Mouse (Mus musculus): ENCODE results near the gene Flt3l.
A peak's percentile ranks its signal among the peaks of the same experiment; 100 is the strongest.
"Not testable (repeated sequence)": the region's sequence is repeated elsewhere in the genome, so short reads cannot be mapped to it uniquely, and the experiment has no call there.

Gene Flt3l

GRCm38 (mm10) chr7:45162996-45163615 is 26.9 kb upstream of the Flt3l start:
- DNase-seq, result no peak

DNA sequence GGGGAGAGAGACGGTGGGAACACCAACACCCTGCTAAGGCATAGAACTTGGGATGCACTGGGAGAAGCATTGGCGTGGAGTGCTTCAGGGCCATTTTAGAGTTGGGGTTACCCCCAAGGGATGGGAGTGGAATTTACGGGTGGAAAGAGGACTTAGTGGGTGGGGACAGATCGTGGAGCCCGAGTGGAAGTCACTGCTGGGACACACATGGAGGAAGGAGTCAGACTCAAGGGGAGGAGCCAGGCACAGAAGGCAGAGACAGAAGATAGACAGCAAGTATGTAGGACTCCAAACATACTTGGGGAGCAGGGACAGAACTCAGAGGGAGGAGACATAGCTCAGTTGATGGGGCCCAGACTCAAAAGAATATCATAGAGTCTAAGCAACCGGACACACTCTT is 26.3 kb upstream of the Flt3l start:
- DNase-seq, result no peak

DNA sequence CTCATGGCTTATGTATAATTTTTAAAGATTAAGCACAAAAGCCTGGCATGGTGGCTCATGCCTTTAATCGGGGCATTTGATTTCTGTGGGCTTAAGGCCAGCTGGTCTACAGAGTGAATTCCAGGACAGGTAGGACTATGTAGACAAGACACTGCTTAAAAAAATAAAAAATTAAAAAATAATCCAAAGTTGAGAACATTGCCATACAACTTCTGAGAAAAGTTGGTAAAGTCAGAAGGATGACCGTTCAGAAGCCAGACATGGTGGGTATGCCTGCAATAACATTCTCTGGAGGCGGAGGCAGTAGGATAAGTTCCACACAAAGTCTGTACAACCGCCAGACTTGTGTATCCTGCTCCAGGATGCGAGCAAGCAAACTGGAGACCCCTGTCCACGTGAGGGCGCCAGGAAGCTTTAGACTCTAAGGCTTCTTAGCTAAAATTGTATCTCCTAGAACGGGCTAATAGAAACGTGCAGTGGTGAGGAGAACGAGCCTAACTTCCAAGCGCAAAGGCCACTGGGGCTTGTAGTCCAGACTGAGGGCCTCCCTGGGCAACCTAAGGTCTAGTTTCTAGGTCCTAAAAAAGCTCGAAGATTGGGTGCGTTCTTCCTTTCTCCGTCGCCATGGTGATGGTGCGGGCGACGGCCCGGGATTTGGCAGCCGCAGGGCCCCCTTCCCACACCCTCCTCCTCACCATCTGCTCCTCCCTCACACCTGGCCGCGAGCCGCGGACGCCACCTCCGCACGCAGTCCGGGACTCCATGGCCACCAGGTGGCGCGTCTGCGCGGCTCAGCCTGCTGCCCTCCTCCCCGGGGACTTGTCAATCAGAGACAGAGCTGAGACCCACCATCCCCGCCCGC is 25.6 kb upstream of the Flt3l start:
- DNase-seq, result peak; percentile 98

GRCm38 (mm10) chr7:45160866-45161265 is 24.6 kb upstream of the Flt3l start:
- DNase-seq, result no peak

DNA sequence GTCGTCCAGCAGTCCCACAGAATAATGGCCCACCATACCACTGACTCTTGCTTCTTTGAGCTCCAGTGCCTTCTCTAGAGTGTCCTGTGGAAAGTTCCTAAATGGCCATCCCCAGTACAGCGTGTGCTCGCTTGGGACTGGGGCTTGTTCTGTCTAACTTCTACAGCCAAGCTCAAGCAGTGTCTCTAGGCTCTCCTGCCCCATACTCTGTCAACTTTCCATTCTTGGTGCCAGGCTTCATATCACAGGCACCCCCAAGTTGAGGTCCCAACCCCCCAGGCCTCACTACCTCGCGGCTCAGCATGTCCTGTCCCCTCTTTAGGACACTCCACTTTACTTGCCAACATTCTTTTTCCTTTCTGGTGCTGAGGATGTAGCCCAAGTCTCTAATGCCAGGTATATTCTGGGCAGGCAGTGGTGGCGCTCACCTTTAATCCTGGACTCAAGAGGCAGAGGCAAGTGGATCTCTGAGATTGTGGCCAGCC is 24.1 kb upstream of the Flt3l start:
- DNase-seq, result no peak

DNA sequence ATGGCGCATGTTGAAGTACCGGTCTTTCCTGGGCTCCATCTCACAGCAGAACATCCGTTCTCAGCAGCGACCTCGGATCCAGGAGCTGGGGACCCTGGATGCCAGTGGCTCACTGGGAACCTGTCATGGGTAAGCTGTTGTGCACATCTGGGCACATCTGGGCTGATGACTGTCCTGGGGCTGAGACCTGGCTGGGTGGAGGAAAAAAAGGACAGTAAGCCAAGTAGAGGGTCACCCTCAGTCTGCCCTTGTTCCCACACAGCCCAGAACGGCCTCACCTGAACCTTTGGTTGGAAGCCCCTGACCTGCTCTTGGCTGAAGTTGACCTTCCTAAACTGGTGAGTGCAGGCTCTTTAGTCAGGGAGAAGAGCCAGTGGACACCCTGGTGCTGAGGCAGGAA is 22.8 kb upstream of the Flt3l start:
- no peak for DNase-seq

DNA sequence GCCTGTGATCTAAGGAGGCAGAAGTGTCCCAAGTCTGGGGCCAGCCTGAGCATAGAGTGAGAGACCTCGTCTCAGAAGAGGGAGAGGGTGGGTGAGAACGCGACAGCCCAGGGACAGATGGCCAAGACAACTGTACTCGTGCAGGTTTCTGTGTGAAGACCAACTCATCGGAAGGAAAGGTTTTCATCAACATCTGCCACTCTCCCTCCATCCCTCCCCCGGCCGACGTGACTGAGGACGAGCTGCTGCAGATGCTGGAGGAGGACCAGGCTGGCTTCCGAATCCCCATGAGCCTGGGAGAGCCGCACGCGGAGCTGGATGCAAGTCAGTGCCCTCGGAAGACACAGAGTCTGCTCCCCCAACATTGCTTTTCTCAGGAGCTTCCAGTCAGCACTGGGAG is 21.2 kb upstream of the Flt3l start:
- DNase-seq, result no peak

GRCm38 (mm10) chr7:45156206-45156605 is 20.0 kb upstream of the Flt3l start:
- no peak for DNase-seq

DNA sequence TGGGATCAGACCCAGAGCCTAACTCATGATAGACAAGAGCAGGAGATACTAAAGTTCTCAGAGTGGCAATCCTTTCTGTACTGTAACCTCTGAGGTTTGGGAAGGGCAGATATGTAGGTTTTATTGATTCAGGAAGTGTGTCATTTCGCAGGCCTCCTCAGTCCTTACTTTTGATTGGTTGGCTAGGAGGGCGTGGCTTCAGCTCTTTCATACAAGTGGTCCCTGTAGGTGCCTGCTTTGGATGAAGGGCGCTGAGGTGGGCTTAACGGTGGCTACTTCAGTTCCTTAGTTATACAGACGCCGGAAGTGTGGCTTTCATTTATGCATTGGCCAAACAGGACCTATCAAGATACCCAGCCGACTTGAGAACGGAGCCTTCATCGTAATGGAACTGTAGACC is 19.4 kb upstream of the Flt3l start:
- DNase-seq, result no peak

DNA sequence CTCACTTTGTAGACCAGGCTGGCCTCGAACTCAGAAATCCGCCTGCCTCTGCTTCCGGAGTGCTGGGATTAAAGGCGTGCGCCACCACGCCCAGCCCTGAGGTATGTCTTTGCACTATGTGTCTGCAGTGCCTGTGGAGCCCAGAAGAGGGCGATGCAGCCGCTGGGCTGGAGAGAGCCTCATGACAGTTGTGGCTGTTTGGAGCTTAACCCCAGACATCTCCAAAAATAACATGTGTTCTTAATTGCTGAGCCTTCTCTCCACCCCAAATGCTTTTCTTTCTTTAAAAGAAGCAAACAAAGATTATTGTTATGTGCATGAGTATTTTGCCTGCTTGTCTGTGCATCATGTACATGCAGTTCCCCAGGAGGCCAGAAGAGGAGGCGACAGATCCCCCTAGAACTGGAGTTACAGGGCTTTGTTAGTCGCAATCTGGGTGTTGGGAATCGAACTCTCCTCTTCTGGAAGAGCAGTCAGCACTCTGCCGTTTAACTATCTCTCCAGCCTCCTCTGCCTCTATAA is 18.8 kb upstream of the Flt3l start:
- DNase-seq, result no peak

- DNase-seq, result peak; percentile 98
These were observed 18.1 kb upstream of the Flt3l start, which contains the start of the genes Pih1d1 and Aldh16a1 for GRCm38 (mm10) chr7:45154096-45154992. TSS of gene Pih1d1 (plus strand) at chr7:45154303. TSS of gene Aldh16a1 (minus strand) at chr7:45154584.

- no peak for DNase-seq
These were observed 17.4 kb upstream of the Flt3l start for GRCm38 (mm10) chr7:45153586-45153985.

DNA sequence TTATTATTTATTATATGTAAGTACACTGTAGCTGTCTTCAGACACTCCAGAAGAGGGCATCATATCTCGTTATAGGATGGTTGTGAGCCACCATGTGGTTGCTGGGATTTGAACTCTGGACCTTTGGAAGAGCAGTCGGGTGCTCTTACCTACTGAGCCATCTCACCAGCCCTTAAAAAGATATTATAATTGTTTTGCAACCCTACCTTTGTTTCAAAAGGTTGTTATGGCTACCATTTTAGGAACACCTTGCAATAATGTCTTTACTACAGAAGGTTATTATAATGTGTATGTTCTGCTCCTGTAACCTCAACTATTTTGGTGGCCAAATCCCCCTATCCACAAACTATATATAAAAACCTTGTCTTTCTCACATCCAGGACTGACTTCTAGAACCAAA is 16.8 kb upstream of the Flt3l start:
- not testable (repeated sequence) for DNase-seq

DNA sequence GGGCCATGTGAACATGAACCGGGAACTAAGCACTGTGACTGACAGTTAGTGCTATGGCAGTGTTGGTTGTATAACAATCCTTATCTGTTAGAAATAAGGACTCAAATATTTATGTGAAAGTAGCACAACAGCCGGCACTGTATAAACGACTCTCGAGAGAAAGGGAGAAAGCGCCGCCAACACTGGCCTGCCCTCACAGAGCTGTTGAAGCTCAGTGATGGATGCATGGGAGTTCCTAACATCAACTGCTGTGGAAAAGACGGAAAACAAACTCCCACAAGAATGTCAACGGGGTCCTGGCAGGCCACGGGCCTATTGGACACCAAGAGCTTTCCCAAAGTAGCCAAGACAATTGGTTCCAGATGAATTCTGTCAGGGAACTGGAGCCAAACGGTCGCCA is 15.1 kb upstream of the Flt3l start:
- DNase-seq, result no peak

DNA sequence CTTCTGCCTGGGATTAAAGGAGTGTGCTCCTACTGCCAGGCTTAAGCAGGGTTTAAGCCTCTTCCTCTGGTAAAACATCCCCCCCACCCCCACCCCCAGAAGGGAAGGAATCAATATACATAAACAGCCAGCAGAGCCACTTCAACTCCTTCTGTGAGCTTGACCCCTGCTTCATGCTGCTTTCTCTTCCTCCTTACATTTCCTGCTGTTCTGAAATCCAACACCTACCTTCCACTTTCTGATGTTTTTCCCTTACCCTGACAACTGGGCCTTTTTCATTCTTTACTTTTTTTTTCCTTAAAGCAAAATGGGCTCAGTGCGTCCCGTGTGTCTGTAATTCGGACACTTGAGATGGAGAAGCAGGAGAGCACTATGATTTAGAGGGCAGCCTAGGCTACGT is 14.1 kb upstream of the Flt3l start:
- no peak for DNase-seq

DNA sequence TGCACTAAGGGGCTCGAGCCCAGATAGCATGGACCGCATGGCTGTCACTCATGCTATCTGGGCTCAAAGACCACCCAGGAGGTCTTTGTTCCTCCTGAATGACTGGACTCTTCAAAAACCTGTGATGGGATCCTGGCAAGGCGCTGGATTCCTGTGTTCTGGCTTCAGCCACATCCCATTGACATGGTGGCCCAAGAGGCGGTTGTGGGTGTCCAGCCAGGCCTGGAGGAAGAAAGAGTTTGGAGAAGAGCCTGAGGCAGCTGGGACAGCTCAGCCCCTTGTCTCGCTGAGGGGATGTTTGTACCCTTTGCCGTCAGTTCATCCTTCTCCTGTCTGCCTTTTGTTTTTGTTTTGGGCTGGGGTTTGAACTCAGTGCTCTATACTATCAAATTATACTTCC is 13.3 kb upstream of the Flt3l start:
- DNase-seq, result no peak

DNA sequence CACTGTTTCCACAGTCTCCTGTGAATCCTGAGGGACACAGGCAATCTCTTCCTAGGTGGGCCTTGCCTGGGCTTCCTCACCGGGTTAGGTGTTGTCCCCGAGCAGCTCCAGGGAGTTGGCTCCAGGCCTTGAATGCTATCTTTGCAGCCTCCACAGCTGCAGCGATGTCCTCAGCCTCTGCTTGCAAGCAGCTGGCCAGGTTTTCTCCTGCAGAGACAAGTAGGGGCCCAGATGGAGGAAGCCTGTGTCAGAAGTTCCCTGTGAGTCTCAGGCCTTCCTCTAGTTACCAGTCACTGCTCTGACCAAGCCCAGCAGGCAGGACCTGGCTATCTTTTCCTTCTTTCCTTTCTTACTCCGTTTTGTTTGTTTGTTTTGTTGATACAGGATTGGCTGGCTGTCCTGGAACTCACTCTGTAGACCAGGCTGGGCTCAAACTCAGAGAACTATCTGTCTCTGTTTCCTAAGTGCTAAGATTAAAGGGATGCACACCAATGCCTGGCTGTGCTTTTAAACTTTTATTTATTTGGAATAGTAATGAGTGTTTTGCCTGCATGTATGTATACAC is 12.4 kb upstream of the Flt3l start:
- DNase-seq, result no peak

GRCm38 (mm10) chr7:45147899-45148298 is 11.7 kb upstream of the Flt3l start:
- no peak for DNase-seq

- DNase-seq, result no peak
These were observed 11.0 kb upstream of the Flt3l start for GRCm38 (mm10) chr7:45147267-45147666.

DNA sequence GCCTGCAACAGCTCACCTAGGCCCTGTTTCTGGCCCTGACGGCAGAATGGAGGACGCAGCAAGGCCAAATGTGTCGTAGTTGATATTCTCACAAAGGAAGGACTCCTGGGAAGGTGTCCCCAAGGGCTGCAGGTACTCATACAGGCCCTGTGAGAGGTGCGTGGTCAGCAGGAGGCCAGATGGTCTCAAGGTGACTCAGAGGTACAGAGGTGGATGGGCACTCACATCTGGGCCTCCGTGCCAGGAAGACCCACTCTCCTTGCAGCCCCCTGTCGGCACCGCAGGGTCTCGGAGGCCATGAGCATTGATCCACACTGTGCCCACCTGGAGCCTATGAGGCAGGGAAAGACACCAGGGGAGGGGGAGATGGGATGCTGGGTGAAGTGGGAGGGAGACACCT is 9.2 kb upstream of the Flt3l start:
- DNase-seq, result no peak

GRCm38 (mm10) chr7:45144368-45145174 is 8.3 kb upstream of the Flt3l start:
- DNase-seq, result no peak

- DNase-seq, result no peak
These were observed 5.7 kb upstream of the Flt3l start for GRCm38 (mm10) chr7:45141914-45142313.
